Mouse (Mus musculus): ENCODE results near the gene Fgfr1op.
"Not testable (repeated sequence)": the region's sequence is repeated elsewhere in the genome, so short reads cannot be mapped to it uniquely, and the experiment has no call there.

Gene Fgfr1op

GRCm38 (mm10) chr17:8167436-8167835 lies 2.1 kb downstream of the Fgfr1op start:
- DNase-seq (ENCODE audit: low read depth, low spot score), result not testable (repeated sequence)

DNA sequence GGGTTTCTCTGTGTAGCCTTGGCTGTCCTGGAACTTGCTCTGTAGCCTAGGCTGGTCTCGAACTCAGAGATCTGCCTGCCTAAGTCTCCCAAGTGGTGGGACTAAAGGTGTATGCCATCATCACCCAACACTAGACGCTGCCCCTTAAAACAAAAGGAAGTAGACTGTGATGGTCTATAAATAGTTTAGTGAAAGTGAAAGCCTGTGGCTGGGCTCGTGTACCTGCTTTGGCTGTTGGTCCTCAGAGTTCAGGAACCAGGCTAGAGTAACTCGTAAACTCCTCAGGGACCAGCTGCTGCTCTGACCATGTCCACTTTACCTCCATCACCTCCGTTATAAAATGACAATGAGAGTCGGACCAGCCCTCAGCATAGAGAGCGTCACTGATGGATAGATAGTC lies 5.0 kb downstream of the Fgfr1op start:
- DNase-seq (ENCODE audit: low read depth, low spot score), result no peak

DNA sequence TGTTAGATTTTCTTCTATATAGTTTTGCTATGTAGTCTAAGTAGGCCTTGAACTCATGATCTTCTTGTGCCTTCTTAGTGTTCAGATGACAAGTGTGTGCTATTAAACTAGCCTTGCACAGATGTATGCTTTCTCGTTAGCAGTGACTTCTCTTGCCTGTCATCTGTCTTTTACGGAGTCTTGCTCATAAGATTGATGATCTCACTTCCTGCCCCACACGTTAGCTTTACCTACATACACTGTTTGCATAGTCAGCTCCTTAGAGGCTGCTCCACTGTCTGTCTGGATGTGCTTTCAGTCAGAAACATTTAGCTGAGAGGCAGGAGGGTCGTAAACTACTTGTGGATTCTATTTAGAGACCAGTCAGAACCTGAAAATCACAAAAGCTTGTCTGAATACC lies 5.8 kb downstream of the Fgfr1op start:
- no peak for DNase-seq (ENCODE audit: low read depth, low spot score)

DNA sequence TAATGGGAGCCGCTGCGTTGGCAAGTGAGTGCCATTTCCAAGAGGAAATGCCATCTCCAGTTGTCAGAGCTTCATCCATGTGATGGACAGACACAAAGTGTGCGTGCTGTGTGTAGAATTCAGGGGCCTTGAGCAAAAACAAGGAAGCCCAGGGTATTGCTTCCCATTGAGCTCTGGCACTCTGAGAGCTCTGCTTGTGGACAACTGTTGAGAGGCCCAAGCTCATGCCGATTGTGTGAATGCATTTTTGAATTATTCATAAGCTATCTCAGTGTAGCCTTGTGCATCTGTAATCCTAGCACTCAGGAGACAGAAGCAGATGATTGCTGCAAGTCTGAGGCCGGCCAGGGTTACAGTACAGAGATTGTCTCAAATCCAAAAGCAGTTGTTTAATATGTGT lies 11.8 kb downstream of the Fgfr1op start:
- DNase-seq (ENCODE audit: low read depth, low spot score), result no peak

DNA sequence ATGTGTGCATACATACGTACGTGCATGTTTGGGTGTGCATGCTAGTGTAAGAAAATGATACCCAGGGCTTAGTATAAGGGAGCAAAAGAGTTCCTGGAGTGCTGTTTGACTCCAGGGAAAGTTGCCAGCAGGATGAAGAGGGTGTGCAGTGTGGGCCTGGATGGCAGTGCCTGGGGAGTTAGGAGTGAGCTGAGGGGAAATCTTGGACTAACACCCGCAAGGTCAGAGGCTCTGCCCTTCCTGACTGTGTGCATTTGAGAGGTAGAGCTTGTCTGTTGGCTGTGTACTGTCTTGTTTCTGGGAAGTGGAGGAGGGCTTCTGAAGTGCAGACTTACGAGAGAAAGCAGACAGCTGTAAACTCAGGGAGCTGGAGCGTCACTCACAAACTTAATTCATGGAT lies 18.5 kb downstream of the Fgfr1op start:
- no peak for DNase-seq (ENCODE audit: low read depth, low spot score)

DNA sequence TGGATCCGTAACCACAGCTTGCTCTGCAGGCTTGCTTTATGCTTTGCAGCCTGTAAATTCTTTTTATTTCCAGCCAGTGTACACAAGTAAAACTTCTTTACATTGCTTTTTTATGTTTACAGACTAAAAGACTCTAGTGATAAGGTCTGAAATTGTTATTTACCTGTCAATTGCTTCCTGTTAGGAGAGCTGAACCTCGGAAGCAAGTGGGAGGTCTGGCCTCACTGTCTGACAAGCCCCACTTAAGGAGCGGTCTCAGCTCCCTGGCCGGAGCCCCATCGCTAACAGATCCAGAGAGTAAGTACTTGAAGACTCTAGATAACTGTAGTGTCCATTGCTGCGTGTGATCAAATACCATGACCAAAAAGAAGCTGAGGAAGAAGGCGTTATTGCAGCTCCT lies 18.9 kb downstream of the Fgfr1op start:
- DNase-seq (ENCODE audit: low read depth, low spot score), result no peak

- DNase-seq (ENCODE audit: low read depth, low spot score), result no peak
Observed at GRCm38 (mm10) chr17:8193678-8194077, 28.4 kb downstream of the Fgfr1op start.

DNA sequence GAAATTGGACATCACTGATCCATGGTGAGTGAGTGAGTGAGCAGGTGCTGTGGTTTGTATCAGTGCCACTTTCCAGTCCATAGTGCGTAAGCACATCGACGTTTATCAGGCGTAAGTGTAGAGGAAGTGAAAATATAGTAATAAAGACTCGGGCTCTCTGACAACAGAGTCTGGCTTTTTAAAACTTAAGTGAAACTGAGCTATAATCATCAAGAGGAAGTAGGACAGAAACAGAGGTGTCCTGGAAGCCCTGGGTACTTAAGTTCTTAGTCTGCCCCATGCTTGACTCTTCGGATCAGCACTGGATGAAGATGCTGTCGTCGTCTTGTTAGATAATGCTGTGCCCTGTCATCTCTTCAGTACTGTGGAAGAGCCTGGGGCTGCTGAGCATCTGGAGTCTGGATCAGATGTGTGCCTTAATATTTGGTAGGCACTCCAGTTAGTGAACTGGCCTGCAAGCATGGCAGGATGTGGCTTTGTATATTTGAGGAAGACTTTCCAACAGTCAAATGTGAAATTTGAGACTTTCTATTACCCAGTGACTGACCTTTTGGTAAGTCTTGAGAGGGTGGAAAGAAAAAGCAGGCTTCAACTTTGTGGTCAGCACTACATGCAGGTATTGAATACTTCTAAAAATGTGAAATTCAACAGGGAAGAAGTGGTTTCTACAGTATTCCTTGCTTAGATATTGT lies 30.5 kb downstream of the Fgfr1op start:
- no peak for DNase-seq (ENCODE audit: low read depth, low spot score)

- no peak for DNase-seq (ENCODE audit: low read depth, low spot score)
Observed at GRCm38 (mm10) chr17:8197652-8198051, 32.4 kb downstream of the Fgfr1op start.

DNA sequence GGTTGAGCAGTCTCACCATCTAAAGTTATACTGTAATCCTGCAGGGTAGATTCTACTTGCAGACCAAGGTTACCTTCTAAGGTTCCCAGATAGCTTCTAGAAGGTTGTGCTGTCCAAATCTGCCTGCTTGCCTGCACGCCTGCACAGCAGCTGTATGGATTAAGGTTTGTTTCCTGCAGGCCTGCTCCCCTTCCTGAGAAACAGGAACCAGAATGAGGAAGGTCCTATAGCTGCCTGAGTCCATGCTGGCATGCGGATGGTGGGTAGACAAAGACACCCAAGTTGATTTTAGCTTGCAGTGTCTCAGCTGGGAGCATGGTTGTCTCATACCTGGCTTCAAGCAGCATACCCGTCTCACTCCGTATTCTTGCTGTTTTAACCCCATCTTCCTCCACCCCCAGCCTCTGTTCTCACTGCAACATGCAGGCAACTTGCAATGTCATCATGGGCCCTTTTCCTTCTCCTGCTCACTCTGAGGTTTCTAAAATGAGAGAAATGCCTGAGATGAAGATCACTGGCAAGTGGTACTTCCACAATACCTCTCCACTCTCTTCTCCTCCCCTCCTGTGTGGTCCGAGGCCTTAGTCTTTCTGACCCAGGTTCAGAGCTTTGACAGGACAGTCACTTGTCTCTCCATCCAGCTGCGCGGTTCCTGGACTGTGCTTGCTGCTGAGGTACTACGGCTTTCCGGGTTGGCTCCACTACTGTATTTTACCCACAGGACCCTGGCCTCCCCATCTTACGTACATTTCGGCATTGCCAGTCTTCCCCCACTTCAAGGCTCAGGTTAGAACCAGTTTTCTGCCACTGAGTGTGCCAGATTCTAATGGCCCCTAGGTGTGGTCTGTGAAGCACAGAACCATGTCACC lies 34.0 kb downstream of the Fgfr1op start:
- no peak for DNase-seq (ENCODE audit: low read depth, low spot score)

- DNase-seq (ENCODE audit: low read depth, low spot score), result no peak
Observed at GRCm38 (mm10) chr17:8199936-8200330, 34.6 kb downstream of the Fgfr1op start.

DNA sequence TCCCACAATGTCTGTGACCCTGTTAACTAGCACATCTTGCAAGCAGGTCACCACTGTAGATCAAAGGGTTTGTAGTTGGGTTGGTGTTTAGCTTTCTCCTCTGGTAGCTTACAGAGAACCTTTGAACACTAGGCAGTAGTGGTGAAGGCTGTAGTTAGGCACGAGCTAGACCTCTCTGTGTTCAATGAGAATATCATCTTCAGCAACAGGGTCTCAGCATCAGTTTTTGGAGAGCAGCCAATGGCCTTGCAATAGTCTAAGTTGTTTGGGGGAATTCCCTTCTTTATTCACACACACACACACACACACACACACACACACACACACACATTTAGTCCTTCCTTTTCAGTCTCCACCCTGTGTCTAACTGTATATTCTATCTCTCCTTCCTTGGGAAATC lies 38.2 kb downstream of the Fgfr1op start:
- no peak for DNase-seq (ENCODE audit: low read depth, low spot score)

- DNase-seq (ENCODE audit: low read depth, low spot score), result not testable (repeated sequence)
Observed at GRCm38 (mm10) chr17:8205221-8205631, 39.9 kb downstream of the Fgfr1op start.

DNA sequence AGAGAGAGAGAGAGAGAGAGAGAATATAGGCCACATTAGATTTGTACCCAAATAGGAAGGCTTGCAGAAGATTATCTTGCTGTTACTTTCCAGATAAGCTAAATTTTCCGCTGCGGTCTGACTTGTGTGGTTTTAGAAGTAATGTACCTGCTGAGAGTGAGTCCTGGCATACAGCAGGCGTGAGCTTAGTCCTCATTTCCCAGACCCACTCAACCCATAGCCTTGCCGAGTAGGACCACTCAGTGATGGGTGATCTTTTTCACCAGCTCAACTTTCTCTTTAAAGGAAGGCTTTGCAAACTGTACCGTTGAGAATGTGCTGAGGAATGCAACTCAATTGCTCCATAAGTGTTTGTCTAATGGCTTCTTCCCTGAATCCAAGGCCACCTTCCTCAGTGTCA lies 41.4 kb downstream of the Fgfr1op start:
- DNase-seq (ENCODE audit: low read depth, low spot score), result no peak

GRCm38 (mm10) chr17:8209696-8210095 lies 44.4 kb downstream of the Fgfr1op start:
- DNase-seq (ENCODE audit: low read depth, low spot score), result no peak

- DNase-seq (ENCODE audit: low read depth, low spot score), result no peak
Observed at GRCm38 (mm10) chr17:8210170-8210569, 44.9 kb downstream of the Fgfr1op start.

GRCm38 (mm10) chr17:8210675-8211074 lies 45.4 kb downstream of the Fgfr1op start:
- DNase-seq (ENCODE audit: low read depth, low spot score), result no peak

DNA sequence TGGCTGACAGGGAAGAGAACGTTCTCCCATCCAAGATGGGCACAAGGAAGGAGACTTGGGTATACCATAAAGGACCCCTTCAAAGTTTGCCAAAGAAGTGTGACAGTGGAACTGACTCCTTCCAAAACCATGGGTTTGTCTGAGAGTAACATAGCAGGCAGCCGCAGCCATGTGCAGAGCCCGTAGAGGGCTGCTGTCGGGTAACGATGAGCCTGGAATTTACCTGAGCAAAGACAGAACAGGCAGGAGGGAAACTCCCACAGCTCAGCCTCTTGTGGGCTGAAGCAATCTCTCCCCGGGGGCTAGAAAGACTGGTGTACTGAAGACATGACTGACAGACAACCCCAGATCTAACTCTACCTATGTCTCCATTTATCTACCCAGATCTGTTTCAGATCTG lies 46.1 kb downstream of the Fgfr1op start:
- DNase-seq (ENCODE audit: low read depth, low spot score), result no peak

- no peak for DNase-seq (ENCODE audit: low read depth, low spot score)
Observed at GRCm38 (mm10) chr17:8214369-8214768, 49.1 kb downstream of the Fgfr1op start.

DNA sequence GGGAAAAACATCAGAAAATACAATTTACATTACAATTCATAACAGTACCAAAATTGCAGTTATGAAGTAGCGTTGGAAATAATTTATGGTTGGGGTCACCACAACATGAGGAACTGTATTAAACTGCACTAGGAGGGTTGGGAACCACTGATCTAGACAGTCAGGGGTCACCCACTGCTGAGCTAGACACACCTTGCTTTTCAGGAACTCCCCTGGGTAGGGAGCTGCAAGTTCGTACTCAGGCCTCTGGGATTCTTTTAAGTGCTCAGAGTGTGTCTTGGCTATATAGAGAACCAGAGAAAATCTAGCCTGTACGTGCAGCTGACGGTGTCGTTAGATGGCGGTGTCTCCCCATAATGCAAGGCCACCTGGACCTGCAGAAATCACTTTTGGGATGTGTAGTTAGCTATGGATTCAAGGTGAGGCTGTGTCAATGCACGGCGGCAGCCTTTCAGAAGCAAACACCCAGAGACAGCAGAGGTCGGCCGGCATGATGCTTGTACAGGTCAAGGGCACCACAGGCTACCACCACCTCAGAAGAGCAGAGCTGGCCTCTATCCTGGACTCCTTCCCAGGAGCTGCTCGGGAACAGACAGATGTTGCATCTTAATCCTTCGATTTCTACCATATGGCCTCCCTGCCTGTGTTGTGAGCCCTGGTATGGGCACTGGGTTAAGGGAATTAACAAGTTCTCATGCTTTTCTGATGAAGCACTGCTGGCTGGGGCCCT lies 49.9 kb downstream of the Fgfr1op start:
- no peak for DNase-seq (ENCODE audit: low read depth, low spot score)

GRCm38 (mm10) chr17:8223225-8223624 lies 57.9 kb downstream of the Fgfr1op start:
- DNase-seq (ENCODE audit: low read depth, low spot score), result no peak

- no peak for DNase-seq (ENCODE audit: low read depth, low spot score)
Observed at GRCm38 (mm10) chr17:8224072-8224471, 58.8 kb downstream of the Fgfr1op start.

All from WW6 (cell line).